Mouse (Mus musculus) CH12.LX (cell line): ENCODE measurements around the gene Shq1. TPM values are rescaled to one million over a fixed set of nuclear protein-coding genes. Genes with fewer than 3 reads are reported as not detected.

Experiments used
- DNase-seq: peaks from one replicate; pipeline ENCODE4 v3.0.0-alpha.2; 2013; ENCODE audit errors: extremely low read depth
- H3K27ac ChIP-seq: 2 replicates; pipeline ENCODE4 v1.5.1; 2012; ENCODE audit warnings: low read depth, mild to moderate bottlenecking, control low read depth, moderate library complexity; ENCODE audit not compliant: insufficient read depth
- H3K27me3 ChIP-seq: replicated peaks from 2 replicates; pipeline ENCODE3; 2012; ENCODE audit warnings: inconsistent platforms
- H3K36me3 ChIP-seq, 2 experiments: replicated peaks in 1 of 2; 2 replicates each; pipeline versions ENCODE3 to v1.6.1; 2012; ENCODE audit warnings: inconsistent platforms in 1 of 2, low read length in 1 of 2, mild to moderate bottlenecking in 1 of 2, mixed read lengths in 1 of 2, moderate library complexity in 1 of 2; ENCODE audit not compliant: control insufficient read depth in 1 of 2, insufficient read depth in 1 of 2
- H3K4me1 ChIP-seq, 2 experiments: 2 replicates each; pipeline ENCODE4 v1.6.1; 2012; ENCODE audit warnings: inconsistent platforms in 1 of 2, moderate library complexity in 1 of 2; ENCODE audit not compliant: insufficient read depth in 2 of 2, control insufficient read depth in 1 of 2
- H3K4me2 ChIP-seq: 2 replicates; pipeline ENCODE4 v1.6.1; 2012; ENCODE audit warnings: low read depth, mild to moderate bottlenecking, control low read depth; ENCODE audit not compliant: poor library complexity, insufficient read depth, severe bottlenecking
- H3K4me3 ChIP-seq, 3 experiments: fragments of 150-350 bp in 1 of 3; sonication (generic) in 1 of 3; replicated peaks in 1 of 3; 2 replicates each; pipeline versions ENCODE3 to v1.5.1; 2011 to 2012; ENCODE audit warnings: low read depth in 2 of 3, low read length in 2 of 3, mild to moderate bottlenecking in 2 of 3, moderate library complexity in 2 of 3, control low read depth in 1 of 3, improper control_type of control experiment in 1 of 3, inconsistent platforms in 1 of 3, mixed read lengths in 1 of 3; ENCODE audit not compliant: poor library complexity in 1 of 3
- H3K79me2 ChIP-seq: replicated peaks from 2 replicates; pipeline ENCODE4 v1.6.1; 2012; ENCODE audit warnings: mild to moderate bottlenecking, moderate library complexity; ENCODE audit not compliant: control insufficient read depth, poor library complexity, insufficient read depth, severe bottlenecking; ENCODE audit errors: extremely low read depth
- H3K9ac ChIP-seq: 2 replicates; pipeline ENCODE4 v1.6.1; 2012; ENCODE audit warnings: low read depth, mild to moderate bottlenecking, control low read depth, moderate library complexity; ENCODE audit not compliant: insufficient read depth
- H3K9me3 ChIP-seq: replicated peaks from 2 replicates; pipeline ENCODE3; 2012; ENCODE audit warnings: low read length, inconsistent platforms, mixed read lengths
- BHLHE40 ChIP-seq: IDR thresholded peaks from 2 replicates; pipeline ENCODE4 v1.6.1; 2011; ENCODE audit warnings: mild to moderate bottlenecking, low read depth, low read length, improper control_type of control experiment
- CHD2 ChIP-seq: IDR thresholded peaks from 2 replicates; pipeline ENCODE4 v1.6.1; 2011; ENCODE audit warnings: low read length, improper control_type of control experiment
- E2F4 ChIP-seq: IDR thresholded peaks from 2 replicates; pipeline ENCODE4 v1.6.1; 2011; ENCODE audit warnings: low read depth, low read length, improper control_type of control experiment; ENCODE audit not compliant: insufficient replicate concordance
- ELF1 ChIP-seq: IDR thresholded peaks from 2 replicates; pipeline ENCODE4 v1.6.1; 2014; ENCODE audit warnings: low read depth, mild to moderate bottlenecking, inconsistent platforms, low read length, improper control_type of control experiment
- EP300 ChIP-seq: IDR thresholded peaks from 2 replicates; pipeline ENCODE4 v1.6.1; 2011; ENCODE audit warnings: low read length, improper control_type of control experiment
- GABPA ChIP-seq: IDR thresholded peaks from 2 replicates; pipeline ENCODE4 v1.6.1; 2012; ENCODE audit warnings: low read depth, low read length, improper control_type of control experiment, inconsistent platforms; ENCODE audit not compliant: insufficient replicate concordance
- IRF4 ChIP-seq: IDR thresholded peaks from 2 replicates; pipeline ENCODE4 v1.6.1; 2014; ENCODE audit warnings: low read depth, mild to moderate bottlenecking, inconsistent platforms, low read length, improper control_type of control experiment
- JUN ChIP-seq: IDR thresholded peaks from 2 replicates; pipeline ENCODE4 v1.6.1; 2011; ENCODE audit warnings: low read depth, mild to moderate bottlenecking, low read length, improper control_type of control experiment, moderate library complexity; ENCODE audit not compliant: insufficient read depth
- JUND ChIP-seq: conservative IDR thresholded peaks from 2 replicates; pipeline ENCODE4 v1.6.1; 2011; ENCODE audit warnings: low read depth, low read length, improper control_type of control experiment
- KAT2A ChIP-seq: IDR thresholded peaks from 2 replicates; pipeline ENCODE4 v1.6.1; 2012; ENCODE audit warnings: low read length, improper control_type of control experiment, inconsistent platforms; ENCODE audit not compliant: insufficient replicate concordance
- MAFK ChIP-seq: IDR thresholded peaks from 2 replicates; pipeline ENCODE4 v1.6.1; 2011; ENCODE audit warnings: low read length, improper control_type of control experiment; ENCODE audit not compliant: insufficient replicate concordance
- MAZ ChIP-seq: IDR thresholded peaks from 2 replicates; pipeline ENCODE4 v1.6.1; 2012; ENCODE audit warnings: low read depth, mild to moderate bottlenecking, inconsistent platforms, low read length, improper control_type of control experiment, moderate library complexity
- MEF2A ChIP-seq: IDR thresholded peaks from 2 replicates; pipeline ENCODE4 v1.6.1; 2014; ENCODE audit warnings: low read depth, mild to moderate bottlenecking, inconsistent platforms, low read length, improper control_type of control experiment, borderline replicate concordance
- MXI1 ChIP-seq: IDR thresholded peaks from 2 replicates; pipeline ENCODE4 v1.6.1; 2011; ENCODE audit warnings: mild to moderate bottlenecking, low read depth, low read length, improper control_type of control experiment
- MYC ChIP-seq: IDR thresholded peaks from 2 replicates; pipeline ENCODE4 v1.6.1; 2011; ENCODE audit warnings: low read depth, mild to moderate bottlenecking, improper control_type of control experiment, low read length
- NELFE ChIP-seq: IDR thresholded peaks from 2 replicates; pipeline ENCODE4 v1.6.1; 2011; ENCODE audit warnings: low read depth, low read length, improper control_type of control experiment
- PAX5 ChIP-seq: IDR thresholded peaks from 2 replicates; pipeline ENCODE4 v1.6.1; 2012; ENCODE audit warnings: low read length, inconsistent platforms, mixed read lengths
- POLR2A ChIP-seq: IDR thresholded peaks from 2 replicates; pipeline ENCODE4 v1.6.1; 2011; ENCODE audit warnings: low read depth, mild to moderate bottlenecking, improper control_type of control experiment, low read length
- RAD21 ChIP-seq: IDR thresholded peaks from 2 replicates; pipeline ENCODE4 v1.6.1; 2011; ENCODE audit warnings: low read depth, mild to moderate bottlenecking, low read length, improper control_type of control experiment, moderate library complexity
- SIN3A ChIP-seq: IDR thresholded peaks from 2 replicates; pipeline ENCODE4 v1.6.1; 2012; ENCODE audit warnings: low read length, improper control_type of control experiment, inconsistent platforms
- SMC3 ChIP-seq: IDR thresholded peaks from 2 replicates; pipeline ENCODE4 v1.6.1; 2011; ENCODE audit warnings: low read depth, low read length, improper control_type of control experiment
- TCF12 ChIP-seq: IDR thresholded peaks from 2 replicates; pipeline ENCODE4 v1.6.1; 2014; ENCODE audit warnings: low read depth, mild to moderate bottlenecking, inconsistent platforms, low read length, improper control_type of control experiment
- USF1 ChIP-seq: IDR thresholded peaks from 2 replicates; pipeline ENCODE4 v1.6.1; 2014; ENCODE audit warnings: low read depth, mild to moderate bottlenecking, inconsistent platforms, low read length, improper control_type of control experiment
- USF2 ChIP-seq: conservative IDR thresholded peaks from 2 replicates; pipeline ENCODE4 v1.6.1; 2011; ENCODE audit warnings: low read depth, low read length, improper control_type of control experiment
- ZC3H11A ChIP-seq: IDR thresholded peaks from 2 replicates; pipeline ENCODE4 v1.6.1; 2012; ENCODE audit warnings: low read depth, mild to moderate bottlenecking, inconsistent platforms, low read length, improper control_type of control experiment
- ZNF384 ChIP-seq: IDR thresholded peaks from 2 replicates; pipeline ENCODE4 v1.6.1; 2012; ENCODE audit warnings: low read depth, low read length, improper control_type of control experiment, inconsistent platforms
- dilution Hi-C: fragments of 300-500 bp; cut with MboI; formaldehyde crosslinking; loops from 2 replicates; pipeline ENCODE4 v1.14.3; 2020; ENCODE audit warnings: low sequenced_read_pairs; ENCODE audit not compliant: extremely low pct_unique_long_range_greater_than_20kb, extremely low pct_ligation_motif_present
- in situ Hi-C: fragments of 300-500 bp; cut with MboI; formaldehyde crosslinking; loops from 3 replicates; pipeline ENCODE4 v1.14.3; 2019; ENCODE audit warnings: low sequenced_read_pairs, low pct_ligation_motif_present, low pct_unique_long_range_greater_than_20kb, mixed read lengths
- polyA plus RNA-seq: library from polyadenylated mRNA; unstranded; fragments of >175 nt; gene quantifications from 2 replicates; pipeline ENCODE4 v1.2.1, GENCODE M21; 2012; ENCODE audit warnings: low read depth; ENCODE audit not compliant: insufficient read length
- total RNA-seq, 2 experiments: library from RNA; depleted of rRNA; stranded (reverse); fragments of 300-350 nt in 1 of 2; fragments of >200 nt in 1 of 2; gene quantifications; 2 replicates each; pipeline ENCODE4 v1.2.3; 2012 to 2014

Shq1 gene
- total and polyA plus RNA-seq, 3 experiments: 26.6 to 32.3 (median 32.3) TPM

GRCm38 (mm10) chr6:100537042-100537441 lies 133.9 kb downstream of the Shq1 start:
- Histone ChIP-seq H3K9me3 (no peaks in the 10 kb centered on the region), H3K4me2 (no peak overlapping the region), H3K36me3 (no peaks in the 10 kb centered on the region), H3K79me2 (no peaks in the 10 kb centered on the region), H3K27ac (no peak overlapping the region), H3K4me1 (peaks cover 0 to 14% of the 10 kb centered on the region in 2 experiments; a peak in 2 of 4 replicates), H3K27me3 (no peaks in the 10 kb centered on the region), H3K4me3 (no peak overlapping the region), H3K9ac (no peak overlapping the region)
- in situ Hi-C loops (no loop called here), dilution Hi-C loops (no loop called here)
- DNase-seq: no peak
- TF ChIP-seq JUN (no peak), NELFE (no peak), SIN3A (no peak), PAX5 (no peak), USF2 (no peak), ZNF384 (no peak), ELF1 (no peak)

GRCm38 (mm10) chr6:100533364-100533763 lies 137.6 kb downstream of the Shq1 start:
- no peak overlapping the region for H3K4me3 ChIP-seq
- no peaks in the 10 kb centered on the region for H3K36me3 ChIP-seq
- H3K27me3 ChIP-seq: no peaks in the 10 kb centered on the region
- H3K4me2 ChIP-seq: no peak overlapping the region
- TF ChIP-seq MYC: no peak
- no peak for TF ChIP-seq ELF1
- no peak for TF ChIP-seq ZC3H11A
- no peak for TF ChIP-seq TCF12
- TF ChIP-seq ZNF384: no peak
- no peak for TF ChIP-seq IRF4
- TF ChIP-seq POLR2A: no peak
- no peak for TF ChIP-seq MAZ
- no peak for TF ChIP-seq CHD2
- TF ChIP-seq PAX5: no peak
- no peak overlapping the region for H3K27ac ChIP-seq
- in situ Hi-C loops (no loop called here), dilution Hi-C loops (no loop called here)
- H3K9me3 ChIP-seq: no peaks in the 10 kb centered on the region
- H3K79me2 ChIP-seq: no peaks in the 10 kb centered on the region
- H3K9ac ChIP-seq: no peak overlapping the region
- no peak for DNase-seq
- H3K4me1 ChIP-seq: peaks cover 0 to 19% of the 10 kb centered on the region in 2 experiments; a peak in 2 of 4 replicates

GRCm38 (mm10) chr6:100532326-100532725 lies 138.6 kb downstream of the Shq1 start:
- dilution Hi-C loops: no loop called here
- DNase-seq: no peak
- no peak overlapping the region for H3K4me3 ChIP-seq
- H3K36me3 ChIP-seq: no peaks in the 10 kb centered on the region
- H3K27ac ChIP-seq: no peak overlapping the region
- TF ChIP-seq PAX5: no peak
- no peak for TF ChIP-seq MEF2A
- TF ChIP-seq GABPA: no peak
- TF ChIP-seq MAZ: no peak
- TF ChIP-seq KAT2A: no peak
- TF ChIP-seq E2F4: no peak
- no peak for TF ChIP-seq BHLHE40
- TF ChIP-seq NELFE: no peak
- TF ChIP-seq USF1: no peak
- no peak for TF ChIP-seq MYC
- no peak for TF ChIP-seq SMC3
- no peak for TF ChIP-seq EP300
- no peak for TF ChIP-seq MAFK
- TF ChIP-seq JUND: no peak
- TF ChIP-seq RAD21: no peak
- TF ChIP-seq ZNF384: no peak
- no peak for TF ChIP-seq MXI1
- peaks cover 0 to 19% of the 10 kb centered on the region in 2 experiments; a peak in 2 of 4 replicates for H3K4me1 ChIP-seq
- H3K9ac ChIP-seq: no peak overlapping the region
- no peaks in the 10 kb centered on the region for H3K79me2 ChIP-seq
- H3K9me3 ChIP-seq: no peaks in the 10 kb centered on the region
- H3K4me2 ChIP-seq: no peak overlapping the region
- no peaks in the 10 kb centered on the region for H3K27me3 ChIP-seq
- in situ Hi-C loops: no loop called here
